Mouse (Mus musculus) midbrain, embryonic 16.5 days (tissue): ENCODE results near the gene Iqschfp. TPM values are rescaled to one million over a fixed set of nuclear protein-coding genes. Genes with fewer than 3 reads are reported as not detected.

ENCODE experiments used
- ATAC-seq: fragments of 200-750 bp; cut with Nextera tagmentation; 2 replicates; pipeline ENCODE4 v1.8.0; 2017; ENCODE audit warnings: moderate TSS enrichment
- H3K27ac ChIP-seq: fragments of 300-500 bp; sonication (generic); 2 replicates; pipeline ENCODE4 v1.5.1; 2014; ENCODE audit warnings: mild to moderate bottlenecking, low read length, mixed read lengths
- H3K27me3 ChIP-seq: fragments of 300-500 bp; sonication (generic); 2 replicates; pipeline ENCODE4 v1.6.1; 2014; ENCODE audit warnings: low read depth, low read length, mixed read lengths; ENCODE audit not compliant: control insufficient read depth, insufficient read depth
- H3K36me3 ChIP-seq: fragments of 300-500 bp; sonication (generic); 2 replicates; pipeline ENCODE4 v1.6.1; 2014; ENCODE audit warnings: mild to moderate bottlenecking, low read length, moderate library complexity, mixed read lengths; ENCODE audit not compliant: control insufficient read depth, insufficient read depth
- H3K4me1 ChIP-seq: fragments of 300-500 bp; sonication (generic); 2 replicates; pipeline ENCODE4 v1.6.1; 2014; ENCODE audit warnings: mild to moderate bottlenecking, low read length, mixed read lengths; ENCODE audit not compliant: control insufficient read depth, insufficient read depth
- H3K4me2 ChIP-seq: fragments of 300-500 bp; sonication (generic); 2 replicates; pipeline ENCODE4 v1.6.1; 2014; ENCODE audit warnings: mild to moderate bottlenecking, low read length, mixed read lengths
- H3K4me3 ChIP-seq: fragments of 300-500 bp; sonication (generic); 2 replicates; pipeline ENCODE4 v1.5.1; 2014; ENCODE audit warnings: low read depth, mild to moderate bottlenecking, low read length, moderate library complexity, mixed read lengths
- H3K9ac ChIP-seq: fragments of 300-500 bp; sonication (generic); 2 replicates; pipeline ENCODE4 v1.6.1; 2014; ENCODE audit warnings: low read depth, low read length, mixed read lengths
- H3K9me3 ChIP-seq: fragments of 300-500 bp; sonication (generic); replicated peaks from 2 replicates; pipeline ENCODE4 v1.6.1; 2014; ENCODE audit warnings: mild to moderate bottlenecking, low read length, mixed read lengths; ENCODE audit not compliant: control insufficient read depth, poor library complexity, severe bottlenecking
- WGBS: fragments of 180-500 bp; shearing (Covaris S2); extraction: QIAGEN DNeasy Blood & Tissue Kit; methylation state at CpG from one replicate; pipeline ENCODE4 v1.1.7; 2014; 5-methylcytosine and 5-hydroxymethylcytosine counted together
- polyA plus RNA-seq: library from polyadenylated mRNA; unstranded; fragments of >200 nt; fragmentation: Nextera tagmentation; extraction: Ambion mirVana; gene quantifications from 2 replicates; pipeline ENCODE4 v1.2.1, GENCODE M21; 2015

The Iqschfp gene
- polyA plus RNA-seq, 1 experiment from 2014 or later: 6.7 TPM

GRCm38 (mm10) chr3:68607336-68607735, 715.3 kb downstream of the Iqschfp start:
- Histone ChIP-seq H3K36me3 (no peaks in the 10 kb centered on the region), H3K27me3 (no peaks in the 10 kb centered on the region), H3K9me3 (no peaks in the 10 kb centered on the region; the same call in 1 of the 2 replicates), H3K27ac (no peak overlapping the region), H3K9ac (no peak overlapping the region), H3K4me1 (peaks cover 18% of the 10 kb centered on the region), H3K4me3 (no peak overlapping the region), H3K4me2 (no peak overlapping the region)
- no peak for ATAC-seq
- WGBS: 94% methylated on average over 8 of the region's 8 CpGs

GRCm38 (mm10) chr3:68608848-68609497, 716.9 kb downstream of the Iqschfp start:
- no peaks in the 10 kb centered on the region for H3K27me3 ChIP-seq
- no peak overlapping the region for H3K4me3 ChIP-seq
- H3K27ac ChIP-seq: no peak overlapping the region; the same call in 1 of the 2 replicates
- no peak overlapping the region for H3K9ac ChIP-seq
- no peaks in the 10 kb centered on the region; the same call in 1 of the 2 replicates for H3K9me3 ChIP-seq
- H3K4me1 ChIP-seq: peaks cover 18% of the 10 kb centered on the region
- no peak for ATAC-seq
- no peak overlapping the region for H3K4me2 ChIP-seq
- H3K36me3 ChIP-seq: no peaks in the 10 kb centered on the region
- 78% methylated on average over 19 of the region's 19 CpGs for WGBS

GRCm38 (mm10) chr3:68610011-68610410, 718.0 kb downstream of the Iqschfp start:
- WGBS: 75% methylated on average over 6 of the region's 6 CpGs
- no peak overlapping the region for H3K4me3 ChIP-seq

GRCm38 (mm10) chr3:68610598-68611261, 718.7 kb downstream of the Iqschfp start:
- no peak overlapping the region for H3K4me3 ChIP-seq
- H3K4me1 ChIP-seq: peaks cover 11% of the 10 kb centered on the region
- no peak overlapping the region for H3K27ac ChIP-seq
- H3K36me3 ChIP-seq: no peaks in the 10 kb centered on the region
- H3K9me3 ChIP-seq: no peaks in the 10 kb centered on the region; the same call in 1 of the 2 replicates
- H3K9ac ChIP-seq: no peak overlapping the region
- 84% methylated on average over 11 of the region's 11 CpGs for WGBS
- no peak for ATAC-seq
- no peaks in the 10 kb centered on the region for H3K27me3 ChIP-seq
- no peak overlapping the region for H3K4me2 ChIP-seq

More at GRCm38 (mm10) chr3:68610011-68610410, 718.0 kb downstream of the Iqschfp start:
- ATAC-seq: no peak
- no peaks in the 10 kb centered on the region; the same call in 1 of the 2 replicates for H3K9me3 ChIP-seq
- H3K4me2 ChIP-seq: no peak overlapping the region
- H3K36me3 ChIP-seq: no peaks in the 10 kb centered on the region
- peaks cover 17% of the 10 kb centered on the region for H3K4me1 ChIP-seq
- no peak overlapping the region for H3K27ac ChIP-seq
- no peaks in the 10 kb centered on the region for H3K27me3 ChIP-seq
- H3K9ac ChIP-seq: no peak overlapping the region

- H3K36me3 ChIP-seq: no peaks in the 10 kb centered on the region
- WGBS: 68% methylated on average over 10 of the region's 10 CpGs
- H3K27ac ChIP-seq: no peak overlapping the region
- H3K4me2 ChIP-seq: no peak overlapping the region
- peaks cover 2% of the 10 kb centered on the region; the same call in 1 of the 2 replicates for H3K4me1 ChIP-seq
- no peak overlapping the region for H3K9ac ChIP-seq
- H3K9me3 ChIP-seq: no peaks in the 10 kb centered on the region; the same call in 1 of the 2 replicates
- H3K4me3 ChIP-seq: no peak overlapping the region
- H3K27me3 ChIP-seq: no peaks in the 10 kb centered on the region
- peak; percentile 40; the same call in 1 of the 2 replicates for ATAC-seq
These were observed 723.2 kb downstream of the Iqschfp start for GRCm38 (mm10) chr3:68615042-68615810.

- Histone ChIP-seq H3K4me2 (no peak overlapping the region), H3K36me3 (no peaks in the 10 kb centered on the region), H3K9me3 (no peaks in the 10 kb centered on the region; the same call in 1 of the 2 replicates), H3K27me3 (no peaks in the 10 kb centered on the region), H3K9ac (no peak overlapping the region), H3K27ac (no peak overlapping the region), H3K4me3 (no peak overlapping the region), H3K4me1 (peaks cover 2% of the 10 kb centered on the region; the same call in 1 of the 2 replicates)
- ATAC-seq: no peak
- WGBS: 93% methylated on average over 12 of the region's 12 CpGs
These were observed 724.3 kb downstream of the Iqschfp start for GRCm38 (mm10) chr3:68616363-68616762.

GRCm38 (mm10) chr3:68617708-68618107, 725.7 kb downstream of the Iqschfp start:
- no peaks in the 10 kb centered on the region for H3K27me3 ChIP-seq
- no peak overlapping the region for H3K4me2 ChIP-seq
- no peaks in the 10 kb centered on the region for H3K9me3 ChIP-seq
- H3K4me3 ChIP-seq: no peak overlapping the region
- H3K36me3 ChIP-seq: no peaks in the 10 kb centered on the region
- 94% methylated on average over 10 of the region's 10 CpGs for WGBS
- peaks cover 2% of the 10 kb centered on the region; the same call in 1 of the 2 replicates for H3K4me1 ChIP-seq
- H3K27ac ChIP-seq: no peak overlapping the region
- H3K9ac ChIP-seq: no peak overlapping the region
- no peak for ATAC-seq

- no peaks in the 10 kb centered on the region for H3K27me3 ChIP-seq
- no peak overlapping the region for H3K4me2 ChIP-seq
- H3K27ac ChIP-seq: no peak overlapping the region
- H3K4me3 ChIP-seq: no peak overlapping the region
- no peak overlapping the region for H3K9ac ChIP-seq
- no peaks in the 10 kb centered on the region for H3K9me3 ChIP-seq
- peaks cover 2% of the 10 kb centered on the region; the same call in 1 of the 2 replicates for H3K4me1 ChIP-seq
- no peak for ATAC-seq
- no peaks in the 10 kb centered on the region for H3K36me3 ChIP-seq
- 86% methylated on average over 5 of the region's 5 CpGs for WGBS
These were observed 727.1 kb downstream of the Iqschfp start for GRCm38 (mm10) chr3:68619097-68619496.
